Mouse (Mus musculus): ENCODE results near the gene Atxn2l.

Atxn2l gene

DNA sequence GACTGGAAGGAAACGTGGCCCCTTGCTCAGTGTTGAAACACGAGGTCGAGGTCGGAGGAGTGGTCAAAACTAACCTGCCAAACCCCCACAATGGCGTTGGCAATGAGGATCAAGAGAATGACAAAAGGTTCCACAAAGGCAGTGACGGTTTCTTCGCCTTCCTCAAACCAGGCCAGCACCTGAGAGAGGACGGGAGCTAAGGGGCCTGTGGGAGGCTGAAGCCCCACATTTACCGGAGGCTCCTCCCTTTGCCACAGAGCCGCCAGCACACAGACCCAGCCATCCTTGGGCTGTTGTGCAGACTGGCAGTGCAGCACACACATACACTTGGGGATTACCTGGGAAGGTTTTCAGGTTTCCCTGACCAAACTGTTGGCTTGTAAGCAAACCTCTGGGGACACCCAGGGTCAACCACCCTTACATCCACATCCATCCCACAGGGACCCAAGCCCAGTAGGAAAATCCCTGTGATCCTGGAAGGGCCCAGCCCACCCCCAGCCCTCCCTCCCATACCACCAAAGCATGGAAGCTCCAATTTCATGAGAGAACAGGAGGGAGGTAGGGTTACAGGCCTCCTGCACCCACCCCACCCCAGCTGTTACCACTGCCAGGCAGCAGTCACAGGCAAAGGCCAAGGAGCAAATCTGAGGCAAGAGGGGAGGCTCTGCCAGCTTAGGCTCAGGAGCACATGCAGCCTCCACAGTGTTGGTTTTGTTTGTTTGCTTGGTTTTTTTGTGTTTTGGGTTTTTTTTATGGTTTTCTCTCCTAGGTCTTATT is 42.4 kb downstream of the Atxn2l start:
- no peak for DNase-seq

DNA sequence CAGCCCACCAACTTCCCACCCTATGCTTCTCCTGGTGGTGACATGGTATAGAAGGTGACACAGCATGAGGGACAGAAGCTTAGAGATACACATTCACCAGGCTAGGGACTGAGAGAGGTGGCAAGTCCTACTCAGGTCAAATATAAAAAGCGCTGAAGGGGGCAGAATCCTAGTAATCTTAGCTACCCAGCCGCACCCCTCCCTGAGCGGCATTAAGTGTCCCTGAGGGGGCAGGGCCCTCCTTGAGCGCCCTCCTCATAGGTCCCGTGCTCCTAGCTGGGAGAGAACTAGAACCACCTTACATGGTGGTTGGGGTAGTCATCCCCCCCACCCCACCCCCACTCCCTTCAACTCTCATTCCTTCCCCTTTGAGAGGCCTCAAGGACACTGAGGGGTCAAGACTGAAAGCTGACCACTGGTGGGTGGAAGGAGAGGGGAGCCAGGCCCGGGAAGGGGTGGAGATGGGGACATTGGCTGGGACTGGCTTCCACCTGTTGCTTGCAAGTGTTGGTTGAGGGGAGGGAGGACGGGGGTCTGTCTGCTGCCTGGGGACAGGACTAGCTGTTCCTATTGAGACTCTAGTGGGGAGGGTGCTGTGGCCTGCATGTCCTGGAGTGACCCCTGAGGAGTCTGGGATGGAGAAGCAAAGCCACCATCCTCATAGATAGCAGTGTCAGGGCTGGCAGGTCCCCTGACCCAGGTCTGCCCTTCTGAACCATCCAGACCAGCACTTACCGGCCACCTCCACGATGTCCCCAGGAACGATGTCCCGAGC is 44.2 kb downstream of the Atxn2l start:
- DNase-seq, result no peak

DNA sequence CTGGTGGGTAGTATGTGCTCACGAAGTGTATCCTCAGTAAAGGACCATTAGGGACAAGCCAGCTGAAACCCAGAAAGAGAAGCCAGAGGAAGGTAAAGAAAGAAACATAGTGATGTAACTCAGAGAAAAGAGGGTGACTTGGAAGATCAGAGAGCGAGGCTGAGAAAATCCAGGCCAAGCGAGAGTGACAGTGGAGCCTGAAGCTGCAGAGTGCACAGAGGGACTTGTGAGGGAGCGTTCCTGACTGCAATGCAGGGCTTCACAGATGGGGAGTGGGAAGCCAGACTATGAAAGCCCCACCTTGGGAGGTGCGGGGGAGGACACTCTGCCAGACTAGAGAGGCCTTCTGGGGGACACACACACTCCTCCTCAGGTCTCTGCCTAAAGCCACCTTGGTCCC is 45.0 kb downstream of the Atxn2l start:
- no peak for DNase-seq

DNA sequence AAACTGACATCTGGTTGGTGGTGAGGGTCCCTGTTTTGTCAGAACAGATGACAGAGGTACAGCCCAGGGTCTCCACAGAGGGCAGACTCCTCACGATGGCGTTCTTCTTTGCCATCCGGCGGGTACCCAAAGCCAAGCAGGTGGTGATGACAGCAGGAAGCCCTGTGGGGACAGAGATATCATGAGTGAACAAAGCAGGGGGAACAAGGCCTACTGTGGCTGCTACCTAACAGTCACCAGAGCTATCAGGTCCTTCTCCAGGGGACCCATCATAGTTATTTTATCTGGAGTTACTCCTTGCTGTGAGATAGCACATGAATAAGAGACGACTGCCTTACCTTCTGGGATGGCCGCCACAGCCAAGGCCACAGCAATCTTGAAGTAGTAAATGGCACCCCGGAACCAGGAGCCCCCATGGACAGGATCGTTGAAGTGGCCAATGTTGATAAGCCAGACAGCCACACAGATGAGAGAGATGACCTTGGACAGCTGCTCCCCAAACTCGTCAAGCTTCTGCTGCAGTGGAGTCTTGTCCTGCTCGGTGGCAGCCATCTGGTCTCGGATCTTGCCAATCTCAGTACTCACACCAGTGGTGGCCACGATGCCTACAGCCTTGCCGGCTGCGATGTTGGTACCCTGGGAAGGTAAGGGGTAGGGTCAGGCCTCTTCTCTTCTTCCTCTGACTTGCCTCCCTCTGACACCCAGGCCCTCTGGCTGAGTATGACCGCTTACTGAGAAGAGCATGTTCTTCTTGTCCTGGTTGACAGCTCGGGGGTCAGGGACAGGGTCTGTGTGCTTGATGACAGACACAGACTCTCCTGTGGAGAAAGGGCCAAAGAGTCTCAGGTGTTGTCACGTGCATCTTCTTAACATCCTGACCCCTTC is 46.6 kb downstream of the Atxn2l start:
- DNase-seq, result no peak

DNA sequence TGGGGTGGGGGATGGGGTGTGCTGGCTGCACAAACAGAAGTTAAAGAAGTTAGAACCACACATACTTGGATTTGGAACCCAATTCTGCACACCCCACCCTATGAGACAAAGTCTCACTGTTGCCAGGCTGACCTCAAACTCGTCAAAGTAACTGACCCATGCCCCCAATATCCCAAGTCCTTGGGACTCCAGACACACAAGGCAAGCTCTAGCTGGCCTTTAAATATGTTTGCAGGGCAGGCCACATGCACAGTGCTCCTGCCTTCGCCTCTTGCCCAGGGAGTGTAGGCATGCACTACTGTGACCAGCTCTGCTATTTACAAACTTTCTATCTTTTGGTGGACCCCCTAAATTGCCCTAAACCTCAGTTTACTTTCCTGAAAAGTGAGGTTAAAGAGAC is 48.0 kb downstream of the Atxn2l start:
- no peak for DNase-seq

DNA sequence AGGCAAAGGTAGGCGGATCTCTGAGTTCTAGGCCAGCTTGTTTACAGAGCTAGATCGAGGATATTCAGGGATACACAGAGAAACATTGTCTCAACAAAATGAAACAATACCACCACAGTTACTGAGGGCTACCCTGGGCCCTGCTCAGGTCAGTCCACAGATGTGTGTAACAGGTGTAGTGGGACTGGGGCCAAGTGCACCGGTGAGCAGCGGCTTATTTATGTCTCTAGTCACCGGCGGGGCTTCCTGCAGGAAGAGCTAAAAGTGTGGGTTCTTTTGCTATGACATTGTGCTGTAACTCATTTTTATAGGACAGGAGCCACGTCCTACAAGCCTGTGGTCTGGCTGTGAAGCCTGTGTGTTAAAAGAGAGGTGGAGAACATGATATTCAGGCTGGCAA is 49.4 kb downstream of the Atxn2l start:
- DNase-seq, result no peak

DNA sequence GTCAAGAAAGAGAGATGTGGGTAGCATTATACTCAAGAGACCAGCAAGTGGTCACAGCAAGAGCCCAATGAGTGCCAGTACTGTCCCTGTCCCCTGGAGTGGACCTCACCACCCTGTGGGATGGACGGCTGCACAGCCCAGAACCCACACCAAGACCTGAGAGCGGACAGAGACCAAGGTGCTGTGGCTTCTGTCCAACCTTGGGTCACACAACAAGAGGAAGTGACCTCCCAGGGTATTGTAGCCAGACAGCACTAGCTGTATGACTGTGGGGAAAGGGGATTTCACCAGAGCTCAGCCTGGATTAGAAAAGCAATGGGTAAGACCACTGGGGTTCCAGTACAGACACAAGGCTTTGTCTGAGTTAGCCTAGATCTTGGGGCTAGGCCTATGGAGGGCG is 51.0 kb downstream of the Atxn2l start:
- no peak for DNase-seq

DNA sequence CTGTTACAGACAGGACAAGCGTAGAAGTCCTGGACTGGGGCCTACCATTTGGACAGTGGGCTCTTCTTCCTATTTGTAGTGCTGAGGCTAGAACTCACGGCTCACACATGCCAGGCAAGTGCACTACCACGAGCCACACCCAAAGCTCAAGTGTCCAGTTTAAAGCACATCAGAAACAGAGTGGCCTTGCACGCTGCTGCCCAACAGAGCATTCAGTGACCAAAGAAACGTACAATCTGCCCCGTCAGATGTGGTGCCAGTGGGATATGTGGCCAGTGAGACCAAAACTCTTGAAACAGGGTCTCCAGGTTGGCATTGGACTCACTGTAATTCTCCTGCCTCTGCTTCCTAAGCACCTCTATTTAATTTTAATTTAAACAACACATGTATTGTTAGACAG is 52.6 kb downstream of the Atxn2l start:
- DNase-seq, result no peak

DNA sequence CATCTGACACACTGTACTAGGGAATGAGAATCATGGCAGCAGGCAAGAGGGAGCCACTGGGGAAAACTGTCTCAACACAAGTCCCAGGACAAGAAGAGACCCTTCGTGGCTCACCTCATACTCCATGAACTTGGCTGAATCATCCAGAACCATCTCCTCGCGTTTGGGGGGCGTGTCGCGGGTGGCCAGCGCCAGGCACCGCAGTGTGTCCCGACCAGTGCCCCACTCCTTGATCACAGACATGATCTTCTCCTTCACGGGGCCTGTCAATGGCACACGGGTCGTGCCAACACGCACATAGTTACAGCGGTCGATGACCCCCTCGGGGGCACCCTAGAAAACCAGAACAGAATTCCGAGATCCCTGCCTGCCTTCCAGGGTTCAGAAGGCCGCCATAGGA is 53.2 kb downstream of the Atxn2l start:
- no peak for DNase-seq

DNA sequence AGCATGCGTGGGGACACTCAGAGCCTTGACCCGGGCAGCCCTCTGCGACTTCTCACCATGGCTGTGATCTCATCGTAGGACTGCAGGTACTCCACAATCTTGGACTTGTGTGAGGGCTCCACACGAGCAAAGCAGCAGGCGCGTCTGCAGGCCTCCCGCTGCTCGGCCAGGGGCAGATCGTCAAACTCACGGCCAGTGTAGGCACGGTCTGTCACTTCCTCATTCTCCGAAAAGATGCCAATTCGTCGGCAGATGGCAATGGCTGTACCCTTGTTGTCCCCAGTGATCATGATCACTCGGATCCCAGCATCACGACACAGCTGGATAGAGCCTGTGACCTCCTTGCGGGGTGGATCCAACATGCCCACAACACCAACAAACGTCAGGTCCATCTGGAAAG is 54.8 kb downstream of the Atxn2l start:
- DNase-seq, result no peak

DNA sequence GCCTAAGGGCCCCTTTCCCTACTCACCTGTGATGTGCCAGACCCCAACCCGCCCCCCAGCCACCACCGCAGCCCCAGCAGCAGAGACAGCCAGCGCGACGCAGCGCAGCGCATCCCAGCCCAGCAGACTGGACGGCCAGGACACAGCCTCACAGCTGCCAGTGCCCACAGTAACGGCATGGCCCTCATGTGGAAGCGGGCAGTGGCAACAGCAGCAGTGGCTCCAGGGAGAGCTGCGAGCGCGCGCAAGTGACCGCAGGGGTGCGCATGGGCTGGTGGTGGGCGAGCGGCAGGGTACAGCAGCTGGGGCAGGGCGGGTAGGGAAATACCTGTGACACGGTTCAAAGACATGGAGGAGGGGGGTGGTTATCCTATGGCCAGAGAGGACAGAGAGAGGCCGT is 57.0 kb downstream of the Atxn2l start:
- DNase-seq, result no peak

DNA sequence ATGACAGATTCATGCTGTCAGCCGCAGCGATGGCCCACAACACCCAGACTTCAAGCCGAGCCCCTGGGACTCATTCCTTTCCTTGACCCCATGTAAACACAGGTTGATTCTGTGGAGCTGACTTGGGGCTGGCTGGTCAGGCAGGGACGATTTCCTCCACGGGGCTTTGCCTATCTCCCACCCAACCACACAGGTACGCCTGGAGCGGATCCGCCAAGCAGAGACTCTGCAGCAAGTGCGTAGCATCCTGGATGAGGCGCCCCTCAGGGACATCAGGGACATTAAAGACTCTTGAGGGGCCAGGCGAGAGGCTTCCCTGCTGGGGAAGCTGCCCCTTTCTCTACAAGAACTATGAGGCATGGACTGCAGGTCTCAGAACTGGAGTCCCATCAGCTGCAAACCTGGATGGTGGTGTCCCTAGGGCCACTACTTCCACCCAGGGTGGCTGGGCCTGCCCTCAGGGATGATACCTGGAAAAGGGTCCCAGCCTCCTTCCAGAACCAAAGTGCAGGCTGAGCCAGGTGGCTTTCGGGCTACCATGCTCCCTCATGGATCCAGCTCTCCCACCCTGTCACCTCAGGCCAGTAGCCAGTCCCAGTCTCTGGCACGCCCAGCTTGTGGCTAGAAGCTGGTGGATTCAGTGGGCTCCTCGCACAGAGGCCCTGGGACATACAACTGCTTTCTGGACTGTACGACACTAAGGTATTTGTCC is 58.0 kb downstream of the Atxn2l start:
- no peak for DNase-seq

DNA sequence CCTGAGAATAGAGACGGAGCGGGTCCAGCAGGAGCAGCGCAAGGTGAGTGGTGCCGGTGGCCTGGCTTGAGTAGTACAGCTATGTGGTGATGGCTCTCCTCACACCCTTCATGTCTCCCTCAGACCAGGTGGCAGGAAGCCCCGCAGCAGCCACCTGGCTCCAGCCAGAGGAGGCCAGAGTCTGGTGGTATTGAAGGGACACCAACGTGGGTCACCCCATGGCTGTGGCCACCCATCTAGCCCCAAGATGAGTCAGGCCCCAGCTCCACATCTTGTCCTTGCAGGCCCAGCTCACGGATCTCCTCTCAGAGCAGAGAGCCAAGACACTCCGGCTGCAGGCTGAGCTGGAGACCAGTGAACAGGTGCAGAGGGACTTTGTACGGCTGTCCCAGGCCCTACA is 58.7 kb downstream of the Atxn2l start:
- DNase-seq, result no peak

DNA sequence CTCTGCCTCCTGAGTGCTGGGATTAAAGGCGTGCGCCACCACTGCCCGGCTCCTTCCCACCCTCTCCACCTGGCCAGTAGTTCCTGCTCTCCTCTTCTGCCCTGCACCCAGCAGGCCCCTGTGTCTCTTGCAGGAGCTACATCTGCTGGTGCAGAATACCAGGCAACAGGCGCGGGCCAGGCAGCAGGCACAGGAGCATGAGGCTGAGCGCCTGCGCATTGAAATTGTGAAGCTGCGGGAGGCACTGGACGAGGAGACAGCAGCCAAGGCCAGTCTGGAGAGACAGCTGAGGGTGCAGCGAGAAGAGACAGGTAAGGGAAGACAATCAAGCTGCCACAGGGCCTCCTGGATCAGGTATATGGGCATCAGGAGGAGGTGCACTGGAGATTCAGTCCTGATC is 59.2 kb downstream of the Atxn2l start:
- no peak for DNase-seq
